Mouse (Mus musculus): ENCODE results near the gene Pdia4.

DNA sequence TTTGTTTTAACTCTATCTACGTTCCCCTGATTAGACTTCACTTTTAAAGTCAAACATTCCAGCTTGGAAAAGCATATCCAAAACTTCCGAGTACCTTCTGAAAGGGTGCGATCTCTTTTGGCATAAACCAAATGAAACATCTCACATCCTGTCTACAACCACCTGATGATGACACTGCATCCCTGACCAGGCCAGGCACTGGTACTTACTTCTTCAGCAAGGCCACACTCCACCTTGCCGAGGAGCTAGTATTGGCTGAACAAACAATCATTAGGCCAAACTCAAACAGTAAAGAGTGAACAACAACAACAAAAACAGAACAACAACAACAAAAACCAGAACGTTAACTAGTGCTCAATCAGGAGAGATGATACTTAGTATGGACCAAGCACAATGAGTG, 1.9 kb downstream of the Pdia4 start:
- TF ChIP-seq CTCF (conservative IDR thresholded peaks at IDR 0.05; ENCODE audit: low read length) (no peak), NANOG (IDR thresholded peaks at IDR 0.05; ENCODE audit: borderline replicate concordance, low read length) (no peak)

Data from E14TG2a.4 (cell line).